Mouse (Mus musculus): ENCODE measurements around the gene Tmcc2.

Tmcc2 gene

DNA sequence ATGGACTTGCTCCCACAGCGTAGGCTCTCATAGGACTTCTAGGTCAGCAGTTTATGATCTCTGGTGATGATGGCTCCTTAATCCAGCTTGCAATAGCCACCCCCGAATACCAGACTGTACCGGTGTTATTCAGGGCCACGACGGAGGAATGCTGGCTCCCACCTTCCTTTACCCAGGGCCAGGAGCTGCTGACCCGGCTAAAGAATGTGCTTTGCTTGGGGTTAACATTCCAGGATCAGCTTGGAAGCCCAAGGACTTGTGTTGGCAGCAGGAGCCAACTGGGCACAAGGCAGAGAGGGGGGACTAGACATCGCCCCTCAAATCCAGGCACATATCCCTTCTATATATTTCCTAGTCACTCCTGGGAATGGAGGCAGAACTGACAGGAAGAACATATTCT, 80.3 kb downstream of the Tmcc2 start:
- DNase-seq, result no peak

DNA sequence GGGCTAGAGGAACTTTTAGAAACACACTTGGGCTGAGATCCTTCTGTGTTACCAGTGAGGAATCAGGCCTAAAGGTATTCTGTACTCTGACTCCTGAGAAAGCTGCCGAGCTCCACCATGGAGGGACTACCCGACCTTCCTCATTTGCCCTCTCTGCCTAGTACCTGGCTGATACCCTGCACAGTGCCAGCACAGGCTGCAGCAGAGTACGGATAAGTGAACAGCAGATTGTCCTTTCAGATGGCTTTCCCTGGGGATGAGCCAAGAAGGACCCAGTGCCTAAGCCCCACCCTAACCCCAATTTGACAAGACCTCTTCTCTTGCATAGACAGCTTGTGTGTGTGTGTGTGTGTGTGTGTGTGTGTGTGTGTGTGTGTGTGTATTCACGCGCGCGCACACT, 82.4 kb downstream of the Tmcc2 start:
- no peak for DNase-seq

DNA sequence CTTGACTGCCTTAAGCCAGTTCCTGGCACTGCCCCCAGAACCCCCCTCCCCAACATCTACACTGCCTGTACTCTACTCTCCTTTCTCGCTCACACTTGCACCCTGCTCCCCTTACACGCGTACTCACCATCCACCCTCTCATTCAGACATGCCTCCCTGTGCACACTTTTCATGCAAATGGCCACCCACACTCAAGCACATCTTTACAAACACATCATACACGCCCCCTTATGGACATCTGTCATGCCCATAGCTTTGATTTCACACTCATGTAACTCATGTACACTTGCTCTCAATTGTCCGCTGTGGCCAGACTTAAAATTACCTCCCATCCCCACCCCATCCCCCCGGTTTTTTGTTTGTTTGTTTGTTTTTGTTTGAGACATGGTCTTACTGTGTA, 83.1 kb downstream of the Tmcc2 start:
- DNase-seq, result no peak

DNA sequence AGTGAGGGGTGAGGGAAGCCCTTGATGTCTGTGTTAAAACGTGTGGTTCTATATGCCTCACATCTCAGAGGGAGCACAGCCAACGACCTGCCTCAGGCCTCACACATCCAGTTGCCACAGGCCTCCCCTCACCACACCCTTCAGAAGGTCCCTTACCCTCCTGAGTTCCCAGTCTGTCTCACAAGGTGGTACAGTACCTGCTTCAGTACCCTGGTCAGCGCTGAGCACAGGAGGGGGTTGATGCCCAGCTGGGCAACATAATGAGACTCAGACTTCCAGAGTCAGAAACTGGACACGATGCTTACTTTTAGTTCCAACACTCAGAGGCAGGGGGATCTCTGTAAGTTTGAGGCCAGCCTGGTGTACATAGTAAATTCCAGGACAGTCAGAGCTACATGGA, 84.3 kb downstream of the Tmcc2 start:
- DNase-seq, result no peak

All from cerebellum, adult 11-12 months (tissue).